10 mouse cellular contexts compared by ENCODE assay signal in genomic region chr7:30419561-30420499, GRCm38 (mm10). TPM values are rescaled to one million over a fixed set of nuclear protein-coding genes. Genes with fewer than 3 reads are reported as not detected.
DNase-seq lines count a peak whose midpoint lies in the region; ATAC-seq and TF ChIP-seq lines count a peak whose summit lies in the region.
"Had no signal": no experiment of that assay in that cellular context is flagged by ENCODE, and none has a peak within 500 bp of the region (broad histone marks: within the 10 kb centered on the region; RNA-seq: fewer than 3 reads in every experiment).

Hcst (minus strand) TSS chr7:30419854.

- H3K27ac ChIP-seq in CH12.LX (ENCODE audit: insufficient read depth, low read depth): peak within 1 kb of the TSS; percentile 88
- peak within 1 kb of the TSS; percentile 59 for H3K27ac ChIP-seq in liver, adult 2 months (replicated peaks; ENCODE audit: insufficient read depth, low read depth, low read length)
- H3K27ac ChIP-seq: forebrain, embryonic 10.5 days had no signal

- peak; percentile 65 for TF ChIP-seq POLR2A in CH12.LX (IDR thresholded peaks at IDR 0.05; ENCODE audit: low read depth, low read length)
- no peak for TF ChIP-seq POLR2A in liver, adult 2 months (IDR thresholded peaks at IDR 0.05; ENCODE audit: extremely low read depth, insufficient read depth, low read length)

- peak in 1 of 2 experiments; percentile 55; a peak in 2 of 4 replicates for TF ChIP-seq CTCF in CH12.LX (conservative IDR thresholded peaks at IDR 0.05 in 1 of 2, IDR thresholded peaks at IDR 0.05 in 1 of 2; ENCODE audit: low read depth in 2 of 2, low read length in 2 of 2)
- TF ChIP-seq CTCF in liver, adult 2 months (IDR thresholded peaks at IDR 0.05; ENCODE audit: low read depth, low read length): no peak

- peak; percentile 36 for DNase-seq in adrenal gland, postnatal 14 days
- no peak for DNase-seq in adrenal gland, postnatal 10 days
- DNase-seq in CH12.LX (ENCODE audit: extremely low read depth): peak; percentile 89
- DNase-seq in liver, adult 2 months (ENCODE audit: extremely low read depth, low read depth, low spot score): peak; percentile 28
- no peak for DNase-seq in left cerebral cortex, adult 11 months (ENCODE audit: low spot score)
- DNase-seq in layer of hippocampus, postnatal 25 days (ENCODE audit: extremely low spot score in 1 of 2, low spot score in 1 of 2): no peak
- DNase-seq in yolk sac, embryonic 10.5 days (ENCODE audit: low spot score): no peak
- DNase-seq: retina, postnatal 1 day had no signal

- dilution Hi-C loops in CH12.LX (cut with MboI; ENCODE audit: extremely low pct_ligation_motif_present, extremely low pct_unique_long_range_greater_than_20kb, low sequenced_read_pairs): no loop called here

- H3K4me1 ChIP-seq in CH12.LX (ENCODE audit: control insufficient read depth in 1 of 2, insufficient read depth in 2 of 2): peaks cover 9 to 61% of the 10 kb centered on the region in 2 experiments
- H3K4me1 ChIP-seq in liver, adult 2 months (ENCODE audit: control insufficient read depth, insufficient read depth, low read length): 0 out of 2 replicates have a peak, but pooled peaks cover 2% of the 10 kb centered on the region

- 0 out of 2 replicates have a peak, but pooled peaks have one; percentile 19 for TF ChIP-seq EP300 in CH12.LX (IDR thresholded peaks at IDR 0.05; ENCODE audit: low read length)

- TF ChIP-seq RAD21 in CH12.LX (IDR thresholded peaks at IDR 0.05; ENCODE audit: low read depth, low read length): peak; percentile 9

- H3K79me2 ChIP-seq in CH12.LX (replicated peaks; ENCODE audit: control insufficient read depth, extremely low read depth, insufficient read depth, poor library complexity, severe bottlenecking): peaks cover 22% of the 10 kb centered on the region
- no peaks in the 10 kb centered on the region for H3K79me2 ChIP-seq in liver, adult 2 months (ENCODE audit: control insufficient read depth, insufficient read depth, low read length)

- peak within 1 kb of the TSS; percentile 17; the same call in 1 of the 2 replicates for H3K9ac ChIP-seq in CH12.LX (ENCODE audit: insufficient read depth, low read depth)
- H3K9ac ChIP-seq in liver, adult 2 months (ENCODE audit: low read depth, low read length): 0 out of 2 replicates have a peak within 1 kb of the TSS, but pooled peaks have one; percentile 7

- H3K36me3 ChIP-seq in CH12.LX (replicated peaks in 1 of 2; ENCODE audit: control insufficient read depth in 1 of 2, insufficient read depth in 1 of 2, low read length in 1 of 2): peaks cover 13 to 28% of the 10 kb centered on the region in 2 experiments
- H3K36me3 ChIP-seq in liver, adult 2 months (ENCODE audit: control insufficient read depth, insufficient read depth, low read length): no peaks in the 10 kb centered on the region

- H3K9me3 ChIP-seq in CH12.LX (replicated peaks; ENCODE audit: low read length): peaks cover 10% of the 10 kb centered on the region

- peak; percentile 45 for ATAC-seq in neutrophil, adult 5-6 weeks (ENCODE audit: extremely low read depth, insufficient number of reproducible peaks, low FRiP score, poor library complexity, severe bottlenecking)

- H3K4me3 ChIP-seq in CH12.LX (replicated peaks in 1 of 3; ENCODE audit: low read depth in 2 of 3, low read length in 2 of 3, poor library complexity in 1 of 3): peak within 1 kb of the TSS; percentile 40 to 93 (median 58)
- peak within 1 kb of the TSS; percentile 16; the same call in 1 of the 2 replicates for H3K4me3 ChIP-seq in liver, adult 2 months (ENCODE audit: insufficient read depth, low read depth, low read length)

- peak within 1 kb of the TSS; percentile 60 for H3K4me2 ChIP-seq in CH12.LX (ENCODE audit: insufficient read depth, low read depth, poor library complexity, severe bottlenecking)

- WGBS in liver, adult 2 months: 52% methylated on average over 10 of the region's 10 CpGs

- in situ Hi-C loops in CH12.LX (cut with MboI; ENCODE audit: low pct_ligation_motif_present, low pct_unique_long_range_greater_than_20kb, low sequenced_read_pairs): no loop called here

- H3K27me3 ChIP-seq in CH12.LX (replicated peaks): no peaks in the 10 kb centered on the region
- H3K27me3 ChIP-seq in liver, adult 2 months (ENCODE audit: control insufficient read depth, insufficient read depth, low read length): no peaks in the 10 kb centered on the region

TF ChIP-seq in CH12.LX, 34 proteins besides CTCF, POLR2A, EP300 and RAD21:
- TF ChIP-seq TCF12 (IDR thresholded peaks at IDR 0.05; ENCODE audit: low read depth, low read length): peak; percentile 54
- no peak for TF ChIP-seq RCOR1 (conservative IDR thresholded peaks at IDR 0.05; ENCODE audit: low read depth, low read length)
- TF ChIP-seq MXI1 (IDR thresholded peaks at IDR 0.05; ENCODE audit: low read depth, low read length): peak; percentile 48; the same call in 1 of the 2 replicates
- TF ChIP-seq ELF1 (IDR thresholded peaks at IDR 0.05; ENCODE audit: low read depth, low read length): no peak; the same call in none of the 2 replicates
- peak; percentile 66 for TF ChIP-seq CHD2 (IDR thresholded peaks at IDR 0.05; ENCODE audit: low read length)
- no peak for TF ChIP-seq E2F4 (IDR thresholded peaks at IDR 0.05; ENCODE audit: insufficient replicate concordance, low read depth, low read length)
- no peak for TF ChIP-seq PAX5 (IDR thresholded peaks at IDR 0.05; ENCODE audit: low read length)
- TF ChIP-seq BHLHE40 (IDR thresholded peaks at IDR 0.05; ENCODE audit: low read depth, low read length): peak; percentile 78
- TF ChIP-seq SMC3 (IDR thresholded peaks at IDR 0.05; ENCODE audit: low read depth, low read length): no peak
- TF ChIP-seq KAT2A (IDR thresholded peaks at IDR 0.05; ENCODE audit: insufficient replicate concordance, low read length): 0 out of 2 replicates have a peak, but pooled peaks have one; percentile 43
- no peak for TF ChIP-seq USF1 (IDR thresholded peaks at IDR 0.05; ENCODE audit: low read depth, low read length)
- TF ChIP-seq HCFC1 (IDR thresholded peaks at IDR 0.05; ENCODE audit: low read depth, low read length): peak; percentile 35
- peak; percentile 53; the same call in 1 of the 2 replicates for TF ChIP-seq TBP (conservative IDR thresholded peaks at IDR 0.05; ENCODE audit: low read depth, low read length)
- no peak for TF ChIP-seq JUND (conservative IDR thresholded peaks at IDR 0.05; ENCODE audit: low read depth, low read length)
- TF ChIP-seq ZKSCAN1 (IDR thresholded peaks at IDR 0.05; ENCODE audit: borderline replicate concordance, low read depth, low read length): no peak
- TF ChIP-seq MAFK (IDR thresholded peaks at IDR 0.05; ENCODE audit: insufficient replicate concordance, low read length): 0 out of 2 replicates have a peak, but pooled peaks have one; percentile 42
- TF ChIP-seq IRF4 (IDR thresholded peaks at IDR 0.05; ENCODE audit: low read depth, low read length): peak; percentile 19; the same call in 1 of the 2 replicates
- peak; percentile 65 for TF ChIP-seq SIN3A (IDR thresholded peaks at IDR 0.05; ENCODE audit: low read length)
- TF ChIP-seq MAZ (IDR thresholded peaks at IDR 0.05; ENCODE audit: low read depth, low read length): no peak; the same call in none of the 2 replicates
- TF ChIP-seq ZMIZ1 (IDR thresholded peaks at IDR 0.05; ENCODE audit: low read depth, low read length): peak; percentile 48; the same call in 1 of the 2 replicates
- no peak for TF ChIP-seq GABPA (IDR thresholded peaks at IDR 0.05; ENCODE audit: insufficient replicate concordance, low read depth, low read length)
- TF ChIP-seq MYC (IDR thresholded peaks at IDR 0.05; ENCODE audit: low read depth, low read length): no peak; the same call in 1 of the 2 replicates
- no peak for TF ChIP-seq NELFE (IDR thresholded peaks at IDR 0.05; ENCODE audit: low read depth, low read length)
- TF ChIP-seq NRF1 (IDR thresholded peaks at IDR 0.05; ENCODE audit: low read depth, low read length): 0 out of 2 replicates have a peak, but pooled peaks have one; percentile 18
- no peak for TF ChIP-seq CHD1 (IDR thresholded peaks at IDR 0.05; ENCODE audit: low read depth, low read length)
- TF ChIP-seq ZC3H11A (IDR thresholded peaks at IDR 0.05; ENCODE audit: low read depth, low read length): no peak
- no peak for TF ChIP-seq JUN (IDR thresholded peaks at IDR 0.05; ENCODE audit: insufficient read depth, low read depth, low read length)
- no peak for TF ChIP-seq MEF2A (IDR thresholded peaks at IDR 0.05; ENCODE audit: borderline replicate concordance, low read depth, low read length)
- no peak for TF ChIP-seq UBTF (IDR thresholded peaks at IDR 0.05; ENCODE audit: low read depth, low read length)
- TF ChIP-seq POLR2AphosphoS2 (IDR thresholded peaks at IDR 0.05; ENCODE audit: low read depth, low read length): no peak
- TF ChIP-seq ZNF384 (IDR thresholded peaks at IDR 0.05; ENCODE audit: low read depth, low read length): no peak
- no peak for TF ChIP-seq USF2 (conservative IDR thresholded peaks at IDR 0.05; ENCODE audit: low read depth, low read length)
- TF ChIP-seq MAX (IDR thresholded peaks at IDR 0.05; ENCODE audit: low read length): peak; percentile 61
- peak; percentile 61 for TF ChIP-seq ETS1 (conservative IDR thresholded peaks at IDR 0.05; ENCODE audit: low read depth, low read length)

RNA-seq across cellular contexts. Expression of gene Hcst, which starts in this region (rescaled TPM):
- total RNA-seq in adrenal gland, postnatal 14 days (2021): 7.1 TPM in 1 of 2 replicates, not detected in the other
- 1 to 10 TPM; 3.7 to 4.9 TPM for total RNA-seq in adrenal gland, postnatal 10 days (2021)
- total RNA-seq in CH12.LX (2012; rRNA removed): 8.0 and 11.9 TPM in 2 replicates
- total RNA-seq in CH12.LX (2014; rRNA removed): 6.3 and 11.8 TPM in 2 replicates
- polyA plus RNA-seq in CH12.LX (2012; ENCODE audit: insufficient read length, low read depth): 11.8 and 11.9 TPM in 2 replicates
- 1.9 and 2.1 TPM in 2 replicates for total RNA-seq in liver, adult 2 months (2014; rRNA removed)
- polyA plus RNA-seq in liver, adult 2 months (2012; rRNA removed): 3.3 and 5.0 TPM in 2 replicates
- total RNA-seq in neutrophil, adult 5-6 weeks (2017): 44.4 and 46.6 TPM in 2 replicates
- total RNA-seq in layer of hippocampus, postnatal 25 days (2021): 1 to 10 TPM in 1 of 2 experiments, under 1 TPM in 1; 0.98 to 1.0 TPM

Comparison
In these comparisons a context has a peak if more than half of its experiments do, and no peak if none do; other contexts are left out.
1. DNase-seq: peak in adrenal gland, postnatal 14 days (single experiment), CH12.LX (single experiment) and liver, adult 2 months (single experiment); none in adrenal gland, postnatal 10 days (single experiment), left cerebral cortex, adult 11 months (single experiment), layer of hippocampus, postnatal 25 days (0 of 2) and yolk sac, embryonic 10.5 days (single experiment).